Mouse (Mus musculus): Measurements from ENCODE around the gene Gtpbp2. TPM values are rescaled to one million over a fixed set of nuclear protein-coding genes. Genes with fewer than 3 reads are reported as not detected.

Gtpbp2 gene
- polyA plus RNA-seq, 1 experiment from 2014 or later = 38.6 TPM

DNA sequence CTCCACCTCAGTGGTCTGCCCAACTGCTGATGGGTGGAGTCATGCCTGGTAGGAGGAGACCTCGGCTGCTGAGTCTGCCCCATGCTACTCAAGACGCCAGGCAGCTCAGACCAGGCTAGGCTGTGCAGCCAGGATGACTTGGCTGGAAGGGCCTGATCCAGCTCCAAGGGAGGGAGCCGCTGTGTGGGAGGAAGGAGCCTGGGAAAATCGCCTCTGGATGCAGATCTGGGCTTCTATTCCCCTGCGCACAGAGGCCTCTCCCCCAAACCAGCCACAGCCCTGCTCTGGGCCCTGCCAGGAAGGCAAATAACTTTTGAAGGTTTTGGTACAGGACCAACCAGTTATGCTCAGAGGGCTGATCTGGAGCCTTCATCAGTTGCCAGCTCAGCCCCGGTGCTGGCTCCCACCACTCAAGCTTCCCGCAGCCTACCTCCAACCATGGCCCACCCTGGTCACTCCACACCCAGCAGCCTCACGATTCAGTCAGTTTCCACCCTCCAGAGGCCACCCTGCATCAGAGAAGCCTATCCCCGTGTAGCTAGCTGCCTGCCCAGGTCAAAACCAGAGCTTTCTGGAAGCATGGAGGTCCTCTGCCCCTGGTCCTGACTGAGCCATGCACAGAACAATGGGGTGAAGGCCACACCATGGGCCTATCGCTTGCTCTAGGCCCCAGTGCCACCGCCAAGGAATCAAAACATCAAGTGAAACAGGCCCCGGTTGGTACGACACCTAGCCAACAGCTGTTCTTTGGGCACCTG, 30.9 kb upstream of the Gtpbp2 start:
- H3K4me1 ChIP-seq = peaks cover 4% of the 10 kb centered on the region
- H3K9me3 ChIP-seq = no peaks in the 10 kb centered on the region
- 77% methylated on average over 13 of the region's 13 CpGs for WGBS

GRCm38 (mm10) chr17:46132058-46132718, 28.6 kb upstream of the Gtpbp2 start:
- Histone ChIP-seq H3K4me3 (no peak overlapping the region), H3K9ac (replicated peaks) (0 out of 2 replicates have a peak overlapping the region, but pooled peaks have one; percentile 4), H3K9me3 (no peaks in the 10 kb centered on the region), H3K4me1 (peaks cover 4% of the 10 kb centered on the region), H3K27ac (replicated peaks) (no peak overlapping the region), H3K27me3 (no peaks in the 10 kb centered on the region), H3K36me3 (peaks cover 39% of the 10 kb centered on the region), H3K4me2 (replicated peaks) (no peak overlapping the region)
- 15% methylated on average over 12 of the region's 12 CpGs for WGBS
- peak; percentile 65; the same call in 1 of the 2 replicates for ATAC-seq (ENCODE audit: low FRiP score, low read depth)

More for the DNA sequence above, 30.9 kb upstream of the Gtpbp2 start:
- no peak for ATAC-seq (ENCODE audit: low FRiP score, low read depth)
- H3K36me3 ChIP-seq = peaks cover 58% of the 10 kb centered on the region
- no peak overlapping the region for H3K27ac ChIP-seq (replicated peaks)
- no peaks in the 10 kb centered on the region for H3K27me3 ChIP-seq
- H3K4me3 ChIP-seq = no peak overlapping the region
- H3K9ac ChIP-seq (replicated peaks) = no peak overlapping the region
- H3K4me2 ChIP-seq (replicated peaks) = no peak overlapping the region

DNA sequence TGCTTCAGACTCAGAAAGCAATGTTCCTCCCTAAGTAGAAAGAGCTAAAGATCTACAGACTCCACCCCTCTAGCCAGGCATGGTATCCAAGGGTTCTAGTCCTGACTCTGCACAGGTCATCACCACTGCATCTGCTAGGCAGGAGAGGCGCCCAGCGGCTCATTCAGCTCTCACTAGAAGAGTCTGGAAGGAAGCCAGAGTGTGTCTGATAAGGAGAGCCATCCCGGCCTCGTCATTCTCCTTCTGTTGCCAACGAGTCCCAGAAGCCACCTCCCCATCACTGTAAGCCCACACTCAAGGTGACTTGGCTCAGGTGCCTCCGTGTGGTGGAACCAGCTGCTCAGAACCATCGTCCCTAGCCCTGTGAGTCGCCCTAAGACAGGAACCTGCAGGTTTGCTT, 28.0 kb upstream of the Gtpbp2 start:
- no peak overlapping the region for H3K4me2 ChIP-seq (replicated peaks)
- no peaks in the 10 kb centered on the region for H3K27me3 ChIP-seq
- H3K4me3 ChIP-seq = no peak overlapping the region
- no peak overlapping the region for H3K27ac ChIP-seq (replicated peaks)
- H3K4me1 ChIP-seq = peaks cover 4% of the 10 kb centered on the region
- H3K9ac ChIP-seq (replicated peaks) = no peak overlapping the region
- H3K36me3 ChIP-seq = peaks cover 33% of the 10 kb centered on the region
- WGBS = 84% methylated on average over 8 of the region's 8 CpGs
- ATAC-seq (ENCODE audit: low FRiP score, low read depth) = no peak
- H3K9me3 ChIP-seq = no peaks in the 10 kb centered on the region

DNA sequence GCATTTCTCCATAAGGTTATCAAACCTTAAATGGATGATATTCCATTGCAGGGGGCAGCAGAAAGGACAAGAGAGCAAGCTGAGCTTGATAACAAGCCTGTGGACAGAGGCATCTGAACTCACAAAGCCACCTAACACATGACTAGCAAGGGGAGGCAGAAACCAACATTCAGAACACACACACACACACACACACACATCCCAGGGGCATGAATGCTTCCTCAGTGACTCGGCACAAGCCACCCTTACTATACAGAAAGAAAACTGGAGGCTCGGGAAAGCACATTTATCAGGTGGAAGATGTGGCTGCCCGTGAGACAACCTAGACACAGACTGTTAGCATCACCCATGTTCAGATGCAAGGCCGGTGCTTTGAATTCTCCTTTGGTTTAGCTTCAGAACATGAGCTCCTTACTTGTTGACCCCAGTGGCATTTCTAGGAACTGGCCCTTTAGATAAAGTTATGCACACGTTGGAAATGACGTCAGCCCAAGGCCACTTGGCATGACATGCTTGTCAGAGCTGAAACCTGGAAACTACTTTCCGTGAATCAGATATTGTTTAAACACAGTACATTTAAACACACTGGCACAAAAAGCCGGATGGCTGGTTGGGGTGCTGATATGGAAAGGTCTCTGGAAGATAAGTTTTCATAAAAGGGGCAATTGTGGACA, 22.1 kb upstream of the Gtpbp2 start:
- no peak overlapping the region for H3K27ac ChIP-seq (replicated peaks)
- peaks cover 10% of the 10 kb centered on the region for H3K4me1 ChIP-seq
- H3K9me3 ChIP-seq = no peaks in the 10 kb centered on the region
- H3K36me3 ChIP-seq = peaks cover 4% of the 10 kb centered on the region
- 85% methylated on average over 8 of the region's 8 CpGs for WGBS
- no peaks in the 10 kb centered on the region; the same call in 1 of the 2 replicates for H3K27me3 ChIP-seq
- H3K9ac ChIP-seq (replicated peaks) = no peak overlapping the region
- no peak overlapping the region for H3K4me3 ChIP-seq
- ATAC-seq (ENCODE audit: low FRiP score, low read depth) = no peak
- no peak overlapping the region for H3K4me2 ChIP-seq (replicated peaks)

GRCm38 (mm10) chr17:46139872-46140271, 21.0 kb upstream of the Gtpbp2 start:
- no peak overlapping the region for H3K4me2 ChIP-seq (replicated peaks)
- no peak overlapping the region for H3K27ac ChIP-seq (replicated peaks)
- 88% methylated on average over 3 of the region's 3 CpGs for WGBS
- H3K27me3 ChIP-seq = no peaks in the 10 kb centered on the region; the same call in 1 of the 2 replicates
- no peak for ATAC-seq (ENCODE audit: low FRiP score, low read depth)
- H3K4me3 ChIP-seq = no peak overlapping the region
- no peaks in the 10 kb centered on the region for H3K9me3 ChIP-seq
- peaks cover 16% of the 10 kb centered on the region for H3K4me1 ChIP-seq
- H3K36me3 ChIP-seq = peaks cover 4% of the 10 kb centered on the region
- no peak overlapping the region for H3K9ac ChIP-seq (replicated peaks)

- no peak within 1 kb of the TSS for H3K27ac ChIP-seq (replicated peaks)
- peaks cover 32% of the 10 kb centered on the region for H3K36me3 ChIP-seq
- peak; percentile 97 for ATAC-seq (ENCODE audit: low FRiP score, low read depth)
Measured at GRCm38 (mm10) chr17:46143578-46144423, 17.0 kb upstream of the Gtpbp2 start, which contains the start of gene Rsph9. Gene Rsph9, minus strand, starts transcription at chr17:46144216.

DNA sequence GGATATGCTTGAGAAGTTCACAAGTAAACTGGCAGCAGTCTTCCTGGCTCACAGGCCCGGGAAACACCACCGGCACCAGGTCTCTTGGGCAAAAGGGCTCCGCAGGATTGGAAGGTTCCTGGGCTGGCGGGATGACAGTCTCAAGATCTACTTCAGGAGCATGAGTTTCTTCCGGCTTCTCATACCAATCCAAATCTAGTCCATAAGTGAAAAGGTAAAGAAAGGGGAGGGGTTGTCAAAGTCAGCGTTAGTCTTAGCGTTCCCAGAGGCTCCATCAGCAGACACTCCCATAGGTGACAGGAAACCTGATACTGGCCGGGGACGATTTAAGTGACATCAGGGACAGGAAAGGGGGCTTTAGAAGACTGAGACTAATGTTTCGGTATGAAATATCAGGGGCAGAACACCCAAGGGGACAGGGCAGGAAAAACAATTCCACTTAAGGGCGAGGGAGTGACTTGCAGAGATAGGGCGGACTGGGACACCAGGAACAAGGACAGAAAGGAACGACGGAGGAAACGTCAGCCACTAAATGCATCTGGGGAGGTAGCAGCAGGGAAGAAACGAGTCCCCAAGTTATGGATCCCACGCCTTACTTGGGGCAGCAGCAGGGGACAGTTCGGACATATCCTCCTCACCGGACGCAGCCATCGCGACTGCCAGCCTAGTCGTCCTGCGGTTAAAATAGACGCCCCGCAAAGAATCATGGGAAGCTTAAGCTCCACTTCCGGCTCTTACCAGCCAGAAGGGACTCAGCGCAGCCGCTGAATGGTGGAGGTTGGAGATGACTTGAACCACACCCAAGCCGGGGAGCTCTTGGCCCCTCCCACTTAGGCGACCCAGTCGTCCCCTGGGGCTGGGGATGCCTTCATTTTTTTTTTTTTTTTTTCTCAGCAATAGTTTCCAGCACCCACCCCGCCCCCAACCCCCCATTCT, 7.7 kb upstream of the Gtpbp2 start, which contains the start of gene Mad2l1bp:
Mad2l1bp (minus strand) TSS at position 707 of the 936 bp plus-strand sequence.
- Histone ChIP-seq H3K36me3 (peaks cover 16% of the 10 kb centered on the region), H3K27me3 (no peaks in the 10 kb centered on the region), H3K4me1 (peaks cover 14% of the 10 kb centered on the region), H3K27ac (replicated peaks) (peak within 1 kb of the TSS; percentile 9; the same call in 1 of the 2 replicates), H3K9me3 (no peaks in the 10 kb centered on the region), H3K4me2 (replicated peaks) (peak within 1 kb of the TSS; percentile 74), H3K9ac (replicated peaks) (peak within 1 kb of the TSS; percentile 78), H3K4me3 (peak within 1 kb of the TSS; percentile 66)
- ATAC-seq (ENCODE audit: low FRiP score, low read depth) = peak; percentile 95
- WGBS = 9% methylated on average over 33 of the region's 33 CpGs

More at GRCm38 (mm10) chr17:46143578-46144423, 17.0 kb upstream of the Gtpbp2 start, which contains the start of gene Rsph9:
- H3K4me3 ChIP-seq = peak within 1 kb of the TSS; percentile 51
- H3K9ac ChIP-seq (replicated peaks) = peak within 1 kb of the TSS; percentile 57
- no peaks in the 10 kb centered on the region; the same call in 1 of the 2 replicates for H3K27me3 ChIP-seq
- peaks cover 16% of the 10 kb centered on the region for H3K4me1 ChIP-seq
- peak within 1 kb of the TSS; percentile 61 for H3K4me2 ChIP-seq (replicated peaks)
- WGBS = 6% methylated on average over 37 of the region's 37 CpGs
- H3K9me3 ChIP-seq = no peaks in the 10 kb centered on the region

DNA sequence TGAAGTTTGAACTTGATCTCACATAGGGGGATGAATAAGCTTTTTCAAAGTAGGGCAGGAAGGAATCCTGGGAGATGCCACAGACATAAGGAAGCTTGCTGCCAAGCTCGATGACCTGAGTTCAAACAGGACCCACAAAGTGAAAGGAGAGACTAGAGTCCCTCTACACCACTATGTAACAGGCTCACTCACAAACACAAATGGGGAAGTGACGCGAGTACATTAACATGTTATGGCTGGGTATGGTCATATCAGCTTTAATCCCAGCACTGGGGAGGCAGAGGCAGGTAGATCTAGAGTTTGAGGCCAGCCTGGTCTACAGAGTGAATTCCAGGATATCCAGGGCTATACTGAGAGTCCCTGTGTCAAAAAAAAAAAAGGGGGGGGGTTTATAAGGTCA, 6.5 kb upstream of the Gtpbp2 start:
- no peak overlapping the region for H3K4me2 ChIP-seq (replicated peaks)
- WGBS = 93% methylated on average over 3 of the region's 3 CpGs
- H3K9ac ChIP-seq (replicated peaks) = no peak overlapping the region
- H3K4me1 ChIP-seq = peaks cover 14% of the 10 kb centered on the region
- no peak overlapping the region for H3K27ac ChIP-seq (replicated peaks)
- no peaks in the 10 kb centered on the region for H3K27me3 ChIP-seq
- peaks cover 4% of the 10 kb centered on the region for H3K36me3 ChIP-seq
- H3K4me3 ChIP-seq = no peak overlapping the region
- H3K9me3 ChIP-seq = no peaks in the 10 kb centered on the region
- ATAC-seq (ENCODE audit: low FRiP score, low read depth) = no peak

DNA sequence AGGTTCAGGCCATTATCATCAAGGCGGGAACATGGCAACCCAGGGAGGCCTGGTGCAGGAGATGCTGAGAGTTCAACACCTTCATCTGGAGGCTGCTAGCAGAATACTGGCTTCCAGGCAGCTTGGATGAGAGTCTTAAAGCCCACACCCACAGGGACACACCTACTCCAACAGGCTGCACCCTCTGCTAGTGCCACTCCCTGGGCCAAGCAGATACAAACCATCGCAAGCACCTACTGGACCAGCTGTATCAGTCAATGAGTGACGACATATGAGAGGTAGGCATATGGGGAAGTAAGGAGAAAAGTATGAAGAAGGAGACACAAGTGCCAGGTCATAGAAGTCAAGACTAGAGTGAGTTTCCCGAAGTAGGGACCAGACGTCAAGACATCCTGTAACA, 4.2 kb upstream of the Gtpbp2 start:
- ATAC-seq (ENCODE audit: low FRiP score, low read depth) = no peak
- H3K27me3 ChIP-seq = no peaks in the 10 kb centered on the region
- WGBS = 88% methylated on average over 5 of the region's 5 CpGs

DNA sequence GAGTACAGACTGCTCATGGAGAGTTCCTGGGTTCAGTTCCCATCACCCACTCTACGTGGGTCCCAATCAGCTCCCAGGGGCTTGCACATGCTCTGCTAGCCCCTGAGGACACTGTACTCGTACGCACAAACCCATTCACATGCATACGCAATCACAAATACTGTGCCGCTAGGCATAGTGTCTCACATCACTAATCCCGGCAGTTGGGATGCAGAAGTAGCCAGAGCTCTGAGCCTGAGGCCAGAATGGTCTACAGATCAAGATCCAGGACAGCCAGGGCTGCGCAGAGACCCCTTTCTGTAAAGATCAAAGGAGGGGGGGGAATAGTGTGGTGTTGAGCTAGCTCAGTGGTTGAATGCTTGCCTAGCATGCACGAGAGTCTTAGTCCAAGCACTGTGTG, 3.7 kb upstream of the Gtpbp2 start:
- no peaks in the 10 kb centered on the region for H3K36me3 ChIP-seq
- 87% methylated on average over 8 of the region's 8 CpGs for WGBS
- H3K9me3 ChIP-seq = no peaks in the 10 kb centered on the region
- H3K4me2 ChIP-seq (replicated peaks) = no peak overlapping the region
- H3K9ac ChIP-seq (replicated peaks) = no peak overlapping the region
- peaks cover 22% of the 10 kb centered on the region for H3K4me1 ChIP-seq
- H3K27ac ChIP-seq (replicated peaks) = no peak overlapping the region
- no peak for ATAC-seq (ENCODE audit: low FRiP score, low read depth)
- no peaks in the 10 kb centered on the region for H3K27me3 ChIP-seq
- no peak overlapping the region for H3K4me3 ChIP-seq

More for the DNA sequence above, 4.2 kb upstream of the Gtpbp2 start:
- Histone ChIP-seq H3K4me2 (replicated peaks) (no peak overlapping the region), H3K9me3 (no peaks in the 10 kb centered on the region), H3K4me1 (peaks cover 17% of the 10 kb centered on the region), H3K27ac (replicated peaks) (no peak overlapping the region), H3K4me3 (no peak overlapping the region), H3K9ac (replicated peaks) (no peak overlapping the region), H3K36me3 (no peaks in the 10 kb centered on the region)
